Mouse (Mus musculus) forebrain, embryonic 11.5 days (tissue): Measurements from ENCODE around the gene Itsn1. TPM values are rescaled to one million over a fixed set of nuclear protein-coding genes. Genes with fewer than 3 reads are reported as not detected.

ENCODE experiments used
- ATAC-seq: fragments of 200-750 bp; cut with Nextera tagmentation; replicated peaks from 2 replicates; pipeline ENCODE4 v1.8.0; 2017; ENCODE audit warnings: moderate TSS enrichment; ENCODE audit not compliant: low FRiP score
- DNase-seq: peaks from one replicate; pipeline ENCODE4 v3.0.0-alpha.2; 2017; ENCODE audit warnings: low spot score
- H3K27ac ChIP-seq: fragments of 300-500 bp; sonication (generic); 2 replicates; pipeline ENCODE4 v1.5.1; 2014; ENCODE audit warnings: low read depth, low read length
- H3K27me3 ChIP-seq: fragments of 300-500 bp; sonication (generic); 2 replicates; pipeline ENCODE4 v1.6.1; 2014; ENCODE audit warnings: mild to moderate bottlenecking, low read length, mixed read lengths; ENCODE audit not compliant: control insufficient read depth, insufficient read depth
- H3K36me3 ChIP-seq: fragments of 300-500 bp; sonication (generic); 2 replicates; pipeline ENCODE4 v1.6.1; 2014; ENCODE audit warnings: mild to moderate bottlenecking, low read length, moderate library complexity, mixed read lengths; ENCODE audit not compliant: control insufficient read depth, insufficient read depth
- H3K4me1 ChIP-seq: fragments of 300-500 bp; sonication (generic); replicated peaks from 2 replicates; pipeline ENCODE4 v1.6.1; 2014; ENCODE audit warnings: low read length, mixed read lengths; ENCODE audit not compliant: control insufficient read depth, insufficient read depth
- H3K4me2 ChIP-seq: fragments of 300-500 bp; sonication (generic); 2 replicates; pipeline ENCODE4 v1.6.1; 2014; ENCODE audit warnings: low read depth, mild to moderate bottlenecking, low read length, moderate library complexity, mixed read lengths; ENCODE audit not compliant: severe bottlenecking
- H3K4me3 ChIP-seq: fragments of 300-500 bp; sonication (generic); 2 replicates; pipeline ENCODE4 v1.5.1; 2014; ENCODE audit warnings: low read depth, low read length
- H3K9ac ChIP-seq: fragments of 300-500 bp; sonication (generic); 2 replicates; pipeline ENCODE4 v1.6.1; 2014; ENCODE audit warnings: low read length
- H3K9me3 ChIP-seq: fragments of 300-500 bp; sonication (generic); 2 replicates; pipeline ENCODE4 v1.6.1; 2016; ENCODE audit warnings: low read length, mixed read lengths; ENCODE audit not compliant: control insufficient read depth
- WGBS: fragments of 180-500 bp; shearing (Covaris S2); extraction: QIAGEN DNeasy Blood & Tissue Kit; methylation state at CpG from one replicate; pipeline ENCODE4 v1.1.7; 2014; 5-methylcytosine and 5-hydroxymethylcytosine counted together
- polyA plus RNA-seq: library from polyadenylated mRNA; unstranded; fragments of >200 nt; fragmentation: Nextera tagmentation; extraction: Ambion mirVana; gene quantifications from 2 replicates; pipeline ENCODE4 v1.2.1, GENCODE M21; 2014

Itsn1 gene
- polyA plus RNA-seq = 55.2 and 60.2 TPM in 2 replicates

- peaks cover 6% of the 10 kb centered on the region; the same call in 1 of the 2 replicates for H3K4me1 ChIP-seq
- DNase-seq = peak; percentile 99
- H3K4me2 ChIP-seq = peak within 1 kb of the TSS; percentile 81
- no peaks in the 10 kb centered on the region for H3K36me3 ChIP-seq
- H3K27ac ChIP-seq = peak within 1 kb of the TSS; percentile 92
- peak; percentile 93 for ATAC-seq
- 0% methylated on average over 33 of the region's 33 CpGs for WGBS
- H3K27me3 ChIP-seq = no peaks in the 10 kb centered on the region
- peak within 1 kb of the TSS; percentile 91 for H3K9ac ChIP-seq
- H3K4me3 ChIP-seq = peak within 1 kb of the TSS; percentile 94
- H3K9me3 ChIP-seq = no peaks in the 10 kb centered on the region
These were observed at the start of gene Itsn1 for GRCm38 (mm10) chr16:91729066-91729482. TSS of gene Itsn1 (plus strand) at chr16:91729281.

GRCm38 (mm10) chr16:91680656-91681055 lies 48.4 kb upstream of the Itsn1 start:
- WGBS = 79% methylated on average over 5 of the region's 5 CpGs
- H3K4me3 ChIP-seq = no peak overlapping the region
- peaks cover 11% of the 10 kb centered on the region; the same call in 1 of the 2 replicates for H3K36me3 ChIP-seq
- no peak overlapping the region for H3K4me2 ChIP-seq
- no peak for DNase-seq
- no peaks in the 10 kb centered on the region for H3K27me3 ChIP-seq
- no peak for ATAC-seq
- H3K27ac ChIP-seq = no peak overlapping the region
- no peaks in the 10 kb centered on the region for H3K9me3 ChIP-seq
- H3K9ac ChIP-seq = no peak overlapping the region
- H3K4me1 ChIP-seq = no peaks in the 10 kb centered on the region

- Histone ChIP-seq H3K36me3 (no peaks in the 10 kb centered on the region; the same call in 1 of the 2 replicates), H3K4me1 (0 out of 2 replicates have a peak, but pooled peaks cover 3% of the 10 kb centered on the region), H3K4me3 (no peak overlapping the region), H3K9ac (no peak overlapping the region), H3K9me3 (no peaks in the 10 kb centered on the region), H3K27me3 (no peaks in the 10 kb centered on the region), H3K4me2 (no peak overlapping the region), H3K27ac (no peak overlapping the region)
- ATAC-seq (no peak), DNase-seq (no peak)
- WGBS = 92% methylated on average over 5 of the region's 5 CpGs
These were observed 43.6 kb upstream of the Itsn1 start for GRCm38 (mm10) chr16:91685526-91685925.

GRCm38 (mm10) chr16:91686369-91686768 lies 42.7 kb upstream of the Itsn1 start:
- Histone ChIP-seq H3K27me3 (no peaks in the 10 kb centered on the region), H3K27ac (no peak overlapping the region), H3K9me3 (no peaks in the 10 kb centered on the region), H3K9ac (no peak overlapping the region), H3K4me3 (no peak overlapping the region), H3K4me1 (0 out of 2 replicates have a peak, but pooled peaks cover 3% of the 10 kb centered on the region), H3K4me2 (no peak overlapping the region), H3K36me3 (no peaks in the 10 kb centered on the region; the same call in 1 of the 2 replicates)
- ATAC-seq (no peak), DNase-seq (no peak)
- 86% methylated on average over 5 of the region's 5 CpGs for WGBS

GRCm38 (mm10) chr16:91688023-91688618 lies 41.0 kb upstream of the Itsn1 start:
- H3K4me3 ChIP-seq = peak overlapping the region; percentile 84
- no peaks in the 10 kb centered on the region for H3K27me3 ChIP-seq
- H3K9me3 ChIP-seq = no peaks in the 10 kb centered on the region
- peak overlapping the region; percentile 89 for H3K9ac ChIP-seq
- H3K4me2 ChIP-seq = peak overlapping the region; percentile 73
- H3K27ac ChIP-seq = 0 out of 2 replicates have a peak overlapping the region, but pooled peaks have one; percentile 66
- ATAC-seq (peak; percentile 60), DNase-seq (peak; percentile 80)
- H3K36me3 ChIP-seq = no peaks in the 10 kb centered on the region; the same call in 1 of the 2 replicates
- H3K4me1 ChIP-seq = 0 out of 2 replicates have a peak, but pooled peaks cover 3% of the 10 kb centered on the region
- under 1% methylated on average over 50 of the region's 51 CpGs for WGBS

- peak within 1 kb of the TSS; percentile 84 for H3K4me3 ChIP-seq
- ATAC-seq (peak; percentile 100), DNase-seq (peak; percentile 98)
- under 1% methylated on average over 66 of the region's 71 CpGs for WGBS
- no peaks in the 10 kb centered on the region for H3K9me3 ChIP-seq
- peak within 1 kb of the TSS; percentile 66; the same call in 1 of the 2 replicates for H3K27ac ChIP-seq
- no peaks in the 10 kb centered on the region for H3K27me3 ChIP-seq
- H3K4me1 ChIP-seq = 0 out of 2 replicates have a peak, but pooled peaks cover 3% of the 10 kb centered on the region
- H3K4me2 ChIP-seq = peak within 1 kb of the TSS; percentile 73
- no peaks in the 10 kb centered on the region; the same call in 1 of the 2 replicates for H3K36me3 ChIP-seq
- H3K9ac ChIP-seq = peak within 1 kb of the TSS; percentile 89
These were observed 40.3 kb upstream of the Itsn1 start, which contains the start of gene Donson for GRCm38 (mm10) chr16:91688619-91689334. TSS of gene Donson (minus strand) at chr16:91688770.

GRCm38 (mm10) chr16:91689791-91690190 lies 39.3 kb upstream of the Itsn1 start:
- H3K4me2 ChIP-seq = peak overlapping the region; percentile 73; the same call in 1 of the 2 replicates

GRCm38 (mm10) chr16:91694455-91695084 lies 34.5 kb upstream of the Itsn1 start:
- no peaks in the 10 kb centered on the region for H3K4me1 ChIP-seq
- DNase-seq (peak; percentile 89), ATAC-seq (peak; percentile 89)
- no peaks in the 10 kb centered on the region for H3K36me3 ChIP-seq
- H3K4me2 ChIP-seq = no peak overlapping the region
- H3K27ac ChIP-seq = no peak overlapping the region
- WGBS = 37% methylated on average over 14 of the region's 14 CpGs
- H3K9ac ChIP-seq = no peak overlapping the region
- H3K4me3 ChIP-seq = no peak overlapping the region
- H3K9me3 ChIP-seq = no peaks in the 10 kb centered on the region
- no peaks in the 10 kb centered on the region for H3K27me3 ChIP-seq

More at GRCm38 (mm10) chr16:91689791-91690190, 39.3 kb upstream of the Itsn1 start:
- no peak overlapping the region for H3K4me3 ChIP-seq
- ATAC-seq (no peak), DNase-seq (no peak)
- H3K27ac ChIP-seq = no peak overlapping the region
- WGBS = 47% methylated on average over 7 of the region's 7 CpGs
- H3K27me3 ChIP-seq = no peaks in the 10 kb centered on the region
- 0 out of 2 replicates have a peak, but pooled peaks cover 3% of the 10 kb centered on the region for H3K4me1 ChIP-seq
- no peaks in the 10 kb centered on the region; the same call in 1 of the 2 replicates for H3K36me3 ChIP-seq
- H3K9ac ChIP-seq = peak overlapping the region; percentile 3; the same call in 1 of the 2 replicates
- H3K9me3 ChIP-seq = no peaks in the 10 kb centered on the region
